Mouse (Mus musculus) hindbrain, embryonic 14.5 days (tissue): Measurements from ENCODE around the gene Socs7. TPM values are rescaled to one million over a fixed set of nuclear protein-coding genes. Genes with fewer than 3 reads are reported as not detected.

Experiments
- ATAC-seq: fragments of 200-750 bp; cut with Nextera tagmentation; 2 replicates; pipeline ENCODE4 v1.8.0; 2017; ENCODE audit warnings: moderate number of reproducible peaks, mild to moderate bottlenecking, moderate TSS enrichment, moderate library complexity; ENCODE audit not compliant: low FRiP score
- DNase-seq: peaks from one replicate; pipeline ENCODE4 v3.0.0-alpha.2; 2015; ENCODE audit warnings: low spot score
- H3K27ac ChIP-seq: fragments of 300-500 bp; sonication (generic); 2 replicates; pipeline ENCODE4 v1.5.1; 2014; ENCODE audit warnings: mild to moderate bottlenecking, moderate library complexity
- H3K27me3 ChIP-seq: fragments of 300-500 bp; sonication (generic); 2 replicates; pipeline ENCODE4 v1.6.1; 2014; ENCODE audit warnings: mild to moderate bottlenecking, low read length, mixed read lengths; ENCODE audit not compliant: control insufficient read depth, insufficient read depth
- H3K36me3 ChIP-seq: fragments of 300-500 bp; sonication (generic); replicated peaks from 2 replicates; pipeline ENCODE4 v1.6.1; 2014; ENCODE audit not compliant: control insufficient read depth, insufficient read depth
- H3K4me1 ChIP-seq: fragments of 300-500 bp; sonication (generic); replicated peaks from 2 replicates; pipeline ENCODE4 v1.6.1; 2014; ENCODE audit warnings: antibody characterized with exemption, low read length, mixed read lengths; ENCODE audit not compliant: control insufficient read depth, insufficient read depth
- H3K4me2 ChIP-seq: fragments of 300-500 bp; sonication (generic); replicated peaks from 2 replicates; pipeline ENCODE4 v1.6.1; 2014; ENCODE audit warnings: mild to moderate bottlenecking, moderate library complexity
- H3K4me3 ChIP-seq: fragments of 300-500 bp; sonication (generic); replicated peaks from 2 replicates; pipeline ENCODE4 v1.5.1; 2014; ENCODE audit warnings: mild to moderate bottlenecking, low read length
- H3K9ac ChIP-seq: fragments of 300-500 bp; sonication (generic); 2 replicates; pipeline ENCODE4 v1.6.1; 2014
- H3K9me3 ChIP-seq: fragments of 300-500 bp; sonication (generic); 2 replicates; pipeline ENCODE4 v1.6.1; 2016; ENCODE audit warnings: low read length; ENCODE audit not compliant: control insufficient read depth
- WGBS: fragments of 180-500 bp; shearing (Covaris S2); extraction: QIAGEN DNeasy Blood & Tissue Kit; methylation state at CpG from one replicate; pipeline ENCODE4 v1.1.7; 2014; 5-methylcytosine and 5-hydroxymethylcytosine counted together
- polyA plus RNA-seq: library from polyadenylated mRNA; unstranded; fragments of >200 nt; fragmentation: Nextera tagmentation; extraction: Ambion mirVana; gene quantifications from 2 replicates; pipeline ENCODE4 v1.2.1, GENCODE M21; 2014

The Socs7 gene
- polyA plus RNA-seq, 1 experiment from 2014 or later = 6.7 TPM

DNA sequence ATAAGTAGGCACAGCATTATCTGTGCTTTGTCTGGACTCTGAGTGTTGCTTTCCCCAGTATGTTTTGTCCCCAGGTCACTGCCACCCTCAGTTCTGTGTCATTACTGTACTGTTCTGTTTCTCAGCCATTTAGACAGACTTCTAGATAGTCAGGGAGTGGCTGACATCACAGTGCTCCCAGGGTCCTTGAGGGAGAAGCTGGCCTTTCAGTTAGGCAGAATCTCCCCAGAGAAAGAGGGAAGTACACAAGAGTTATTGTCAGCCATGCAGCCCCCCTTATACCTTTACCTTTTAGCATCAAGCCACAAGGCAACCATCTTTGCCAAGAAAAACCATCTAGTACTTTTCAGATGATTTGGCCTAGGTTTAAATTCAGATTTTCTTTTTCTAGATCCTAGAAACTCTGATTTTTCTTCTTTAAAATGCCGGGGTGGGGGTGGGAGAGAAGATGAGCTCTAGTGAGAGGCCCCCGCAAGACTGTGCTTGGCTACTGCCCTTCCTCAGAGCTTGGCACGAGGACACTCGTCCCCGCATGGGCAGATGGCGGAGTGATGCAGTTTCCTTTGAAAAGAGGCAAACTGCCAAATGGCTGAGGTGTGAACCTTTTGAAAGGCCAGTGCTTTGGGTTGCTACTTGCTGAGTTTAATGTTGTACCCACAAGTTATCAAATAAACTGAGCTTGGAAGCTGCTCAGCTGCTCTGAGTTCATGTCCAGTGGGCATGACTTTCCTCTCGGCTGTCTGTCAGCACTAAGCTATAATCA is 8.2 kb downstream of the Socs7 start:
- no peak for DNase-seq
- Histone ChIP-seq H3K27ac (no peak overlapping the region), H3K4me1 (peaks cover 21% of the 10 kb centered on the region), H3K27me3 (no peaks in the 10 kb centered on the region), H3K9me3 (no peaks in the 10 kb centered on the region), H3K4me3 (no peak overlapping the region), H3K4me2 (no peak overlapping the region), H3K36me3 (peaks cover 14% of the 10 kb centered on the region), H3K9ac (no peak overlapping the region)
- 55% methylated on average over 7 of the region's 7 CpGs for WGBS
- ATAC-seq = no peak

DNA sequence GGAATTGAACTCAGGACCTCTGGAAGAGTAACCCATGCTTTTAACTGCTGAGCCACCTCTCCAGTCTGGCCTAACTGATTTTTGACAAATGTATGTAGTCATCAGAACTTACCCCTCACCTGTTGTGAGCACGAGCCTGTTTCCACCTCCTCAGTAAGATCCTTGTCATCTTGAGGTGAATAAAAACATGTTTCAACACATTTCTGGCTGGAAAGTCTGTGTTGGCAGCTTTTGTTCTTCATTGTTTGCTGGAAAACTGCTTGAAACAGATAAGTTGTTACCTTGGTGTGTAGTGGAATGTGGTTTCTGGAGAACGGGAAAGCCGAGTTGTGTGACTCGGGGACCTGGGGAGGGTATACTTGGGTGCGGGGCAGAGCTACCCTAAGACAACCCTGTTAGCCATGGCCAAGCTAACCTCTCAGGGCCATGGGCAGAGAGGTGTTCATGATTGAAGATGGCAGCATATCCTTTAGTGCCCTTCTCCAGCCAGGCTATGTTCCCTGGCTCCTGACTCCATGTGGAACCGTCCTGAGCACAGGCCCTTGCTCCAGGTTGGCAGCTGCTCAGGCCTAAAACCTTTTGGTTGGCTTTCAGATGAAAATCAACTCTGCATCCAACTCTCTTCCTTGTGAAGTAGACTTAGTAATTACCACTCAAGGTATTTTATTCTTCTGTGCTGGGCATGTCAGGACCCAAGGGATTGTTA is 10.0 kb downstream of the Socs7 start:
- H3K36me3 ChIP-seq = peaks cover 31% of the 10 kb centered on the region
- no peaks in the 10 kb centered on the region for H3K9me3 ChIP-seq
- H3K4me3 ChIP-seq = no peak overlapping the region
- 0 out of 2 replicates have a peak, but pooled peaks cover 11% of the 10 kb centered on the region for H3K4me1 ChIP-seq
- no peak overlapping the region for H3K9ac ChIP-seq
- H3K27me3 ChIP-seq = no peaks in the 10 kb centered on the region
- ATAC-seq (no peak), DNase-seq (no peak)
- WGBS = 87% methylated on average over 6 of the region's 6 CpGs
- no peak overlapping the region for H3K27ac ChIP-seq
- no peak overlapping the region for H3K4me2 ChIP-seq

DNA sequence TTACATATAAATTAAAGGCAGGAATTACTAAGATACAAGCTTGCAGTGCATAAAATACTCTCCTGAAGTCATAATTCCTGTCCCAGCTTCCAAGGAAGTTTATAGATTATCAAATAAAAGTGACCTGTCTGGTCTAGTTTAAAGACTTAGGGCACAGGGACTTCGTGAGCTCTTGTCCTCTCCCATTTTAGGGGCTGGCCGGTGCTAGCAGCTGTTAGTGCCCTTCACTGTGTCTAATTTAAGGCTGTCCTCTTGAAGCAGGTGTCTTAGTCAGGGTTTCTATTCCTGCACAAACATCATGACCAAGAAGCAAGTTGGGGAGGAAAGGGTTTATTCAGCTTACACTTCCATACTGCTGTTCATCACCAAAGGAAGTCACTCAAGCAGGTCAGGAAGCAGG is 11.1 kb downstream of the Socs7 start:
- DNase-seq (no peak), ATAC-seq (no peak)
- 100% methylated on average over 2 of the region's 2 CpGs for WGBS
- H3K9me3 ChIP-seq = no peaks in the 10 kb centered on the region
- H3K27me3 ChIP-seq = no peaks in the 10 kb centered on the region
- H3K4me2 ChIP-seq = no peak overlapping the region
- no peak overlapping the region for H3K27ac ChIP-seq
- 0 out of 2 replicates have a peak, but pooled peaks cover 11% of the 10 kb centered on the region for H3K4me1 ChIP-seq
- H3K9ac ChIP-seq = no peak overlapping the region
- peaks cover 42% of the 10 kb centered on the region for H3K36me3 ChIP-seq
- H3K4me3 ChIP-seq = no peak overlapping the region

DNA sequence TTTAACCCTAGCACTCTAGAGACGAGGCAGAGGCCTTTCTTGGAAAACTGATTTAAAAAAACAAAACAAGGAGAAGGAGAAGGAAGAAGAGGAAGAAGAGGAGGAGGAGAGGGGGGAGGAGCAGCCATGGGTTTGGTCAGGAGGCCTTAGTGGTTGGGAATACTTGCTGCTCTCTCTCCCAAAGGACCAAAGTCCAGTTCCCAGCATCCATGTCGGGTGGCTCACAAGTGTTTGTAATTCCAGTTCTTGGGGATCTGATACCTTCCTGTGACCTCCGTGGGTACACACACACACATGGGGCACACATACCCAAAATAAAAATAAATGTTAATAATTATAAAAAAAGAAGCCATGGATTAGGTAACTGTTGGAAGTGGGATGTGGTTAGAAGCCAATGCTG is 17.7 kb downstream of the Socs7 start:
- no peak for ATAC-seq
- Histone ChIP-seq H3K27ac (no peak overlapping the region), H3K4me3 (no peak overlapping the region), H3K9me3 (no peaks in the 10 kb centered on the region), H3K27me3 (no peaks in the 10 kb centered on the region), H3K4me1 (no peaks in the 10 kb centered on the region), H3K9ac (no peak overlapping the region), H3K36me3 (peaks cover 90% of the 10 kb centered on the region), H3K4me2 (no peak overlapping the region)
- DNase-seq = no peak
- 90% methylated on average over 3 of the region's 3 CpGs for WGBS

DNA sequence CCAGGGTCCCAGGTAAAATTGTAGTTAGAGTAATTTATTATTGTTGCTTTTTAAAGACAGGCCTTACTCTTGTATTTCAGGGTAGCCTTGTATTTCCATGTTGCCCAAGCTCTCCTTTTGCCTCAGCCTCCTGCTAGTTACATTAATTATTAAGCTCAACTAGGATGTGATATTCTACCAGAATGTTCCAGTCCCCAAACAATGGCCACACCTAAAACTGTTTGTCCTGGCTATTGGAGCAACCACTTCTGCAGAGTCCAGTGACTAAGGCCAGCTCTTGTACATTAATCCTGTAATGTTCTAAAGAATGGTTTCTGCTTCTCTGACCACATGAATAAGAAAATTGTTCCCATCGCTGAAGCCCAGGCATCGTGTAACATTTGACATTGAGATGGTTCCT is 20.7 kb downstream of the Socs7 start:
- no peak overlapping the region for H3K27ac ChIP-seq
- ATAC-seq (no peak), DNase-seq (no peak)
- H3K4me2 ChIP-seq = no peak overlapping the region
- 94% methylated on average over 2 of the region's 2 CpGs for WGBS
- no peak overlapping the region for H3K4me3 ChIP-seq
- no peaks in the 10 kb centered on the region for H3K4me1 ChIP-seq
- no peak overlapping the region for H3K9ac ChIP-seq
- no peaks in the 10 kb centered on the region for H3K9me3 ChIP-seq
- H3K27me3 ChIP-seq = no peaks in the 10 kb centered on the region
- peaks cover 79% of the 10 kb centered on the region for H3K36me3 ChIP-seq

DNA sequence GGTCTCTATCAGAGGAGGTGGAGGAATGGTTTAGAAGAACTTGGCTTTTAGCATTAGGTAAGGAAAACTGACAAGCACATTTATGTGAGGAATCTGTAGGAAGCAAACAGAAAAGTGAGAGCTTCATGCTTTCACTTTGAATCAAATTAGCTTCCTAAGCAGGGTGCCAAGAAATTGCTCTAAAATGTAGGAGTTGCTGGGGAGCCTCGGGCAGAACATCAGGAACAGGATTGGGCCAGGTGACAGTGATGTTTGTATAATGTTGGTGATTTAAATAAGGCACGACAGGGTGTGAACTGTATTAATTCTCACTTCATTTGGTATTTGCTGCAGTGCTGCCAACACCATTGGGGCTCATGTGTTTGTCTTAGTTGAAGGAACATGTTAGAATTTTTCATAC is 21.4 kb downstream of the Socs7 start:
- DNase-seq (no peak), ATAC-seq (no peak)
- no peaks in the 10 kb centered on the region for H3K9me3 ChIP-seq
- no peak overlapping the region for H3K4me2 ChIP-seq
- H3K4me3 ChIP-seq = no peak overlapping the region
- 75% methylated on average over 2 of the region's 2 CpGs for WGBS
- no peak overlapping the region for H3K27ac ChIP-seq
- H3K4me1 ChIP-seq = no peaks in the 10 kb centered on the region
- H3K27me3 ChIP-seq = no peaks in the 10 kb centered on the region
- peaks cover 78% of the 10 kb centered on the region for H3K36me3 ChIP-seq
- no peak overlapping the region for H3K9ac ChIP-seq

DNA sequence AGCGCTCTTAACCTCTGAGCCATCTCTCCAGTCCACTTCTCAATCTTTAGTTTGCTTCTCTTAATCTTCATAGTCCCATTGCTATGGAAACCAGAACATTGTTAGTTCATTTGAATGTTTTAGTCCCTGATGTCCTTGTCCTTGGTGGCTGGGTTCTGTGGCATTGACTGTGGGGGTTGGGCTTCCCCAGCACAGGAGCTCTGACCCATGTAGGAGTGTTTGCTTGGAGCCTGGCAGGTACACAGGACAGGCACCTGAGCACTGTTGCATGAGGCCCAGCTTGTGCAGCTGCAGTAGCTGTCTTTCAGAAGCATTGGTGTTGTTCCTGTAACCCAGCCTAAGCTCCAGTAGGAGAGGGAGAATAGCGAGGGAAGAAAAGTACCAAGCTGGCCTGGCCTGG is 25.5 kb downstream of the Socs7 start:
- ATAC-seq (no peak), DNase-seq (no peak)
- WGBS = 94% methylated on average over 2 of the region's 2 CpGs
- Histone ChIP-seq H3K27me3 (no peaks in the 10 kb centered on the region), H3K4me2 (no peak overlapping the region), H3K4me3 (no peak overlapping the region), H3K27ac (no peak overlapping the region), H3K4me1 (no peaks in the 10 kb centered on the region), H3K9me3 (no peaks in the 10 kb centered on the region), H3K36me3 (peaks cover 85% of the 10 kb centered on the region), H3K9ac (no peak overlapping the region)

DNA sequence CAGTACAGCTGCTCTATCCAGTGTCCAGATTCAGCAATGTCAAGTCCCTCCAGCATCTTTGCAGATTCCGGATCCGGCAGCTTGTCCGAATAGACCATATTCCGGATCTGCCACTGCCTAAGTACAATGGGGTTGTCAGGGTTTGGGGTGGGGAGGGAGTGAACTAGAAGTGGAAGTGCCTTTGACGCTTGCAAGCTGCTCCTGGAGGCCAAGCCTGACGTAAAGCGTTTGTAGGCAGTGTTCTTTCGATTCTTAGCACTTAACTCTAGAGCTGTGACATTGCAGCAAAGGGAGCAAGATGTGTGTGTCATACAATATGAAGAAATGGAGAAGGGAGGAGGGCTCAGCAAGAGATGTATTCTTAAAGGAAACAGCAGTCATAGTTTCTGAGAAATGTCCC is 26.8 kb downstream of the Socs7 start:
- no peak for ATAC-seq

DNA sequence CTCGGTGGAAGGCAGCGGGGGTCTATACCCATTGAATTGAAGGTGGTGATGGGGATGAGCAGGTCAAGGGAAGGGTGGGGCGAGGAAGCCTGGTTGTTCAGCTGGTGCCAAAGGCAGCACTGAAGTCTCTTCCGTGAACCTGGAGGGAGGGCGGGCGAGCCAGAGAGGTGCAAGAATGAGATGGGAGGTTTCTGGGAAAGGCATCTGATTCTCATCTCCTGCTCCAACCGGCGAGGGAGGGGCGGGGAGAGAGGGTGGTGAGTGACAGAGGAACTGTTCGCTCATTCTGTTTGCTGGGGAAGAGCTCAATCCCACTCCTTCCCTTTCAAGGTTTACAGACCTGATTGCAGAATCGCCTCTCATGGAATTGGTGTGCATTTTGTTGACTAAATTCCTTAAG is 31.3 kb downstream of the Socs7 start:
- no peaks in the 10 kb centered on the region for H3K4me1 ChIP-seq
- H3K27ac ChIP-seq = no peak overlapping the region
- no peak overlapping the region for H3K9ac ChIP-seq
- H3K27me3 ChIP-seq = no peaks in the 10 kb centered on the region
- H3K4me2 ChIP-seq = no peak overlapping the region
- no peaks in the 10 kb centered on the region for H3K9me3 ChIP-seq
- H3K4me3 ChIP-seq = no peak overlapping the region
- 74% methylated on average over 11 of the region's 11 CpGs for WGBS
- DNase-seq (no peak), ATAC-seq (no peak)
- peaks cover 81% of the 10 kb centered on the region for H3K36me3 ChIP-seq

More for the DNA sequence above, 26.8 kb downstream of the Socs7 start:
- H3K27me3 ChIP-seq = no peaks in the 10 kb centered on the region
- H3K4me3 ChIP-seq = no peak overlapping the region
- H3K36me3 ChIP-seq = peaks cover 85% of the 10 kb centered on the region
- no peak overlapping the region for H3K9ac ChIP-seq
- H3K9me3 ChIP-seq = no peaks in the 10 kb centered on the region
- no peak overlapping the region for H3K4me2 ChIP-seq
- no peaks in the 10 kb centered on the region for H3K4me1 ChIP-seq
- 90% methylated on average over 8 of the region's 8 CpGs for WGBS
- DNase-seq = no peak
- H3K27ac ChIP-seq = no peak overlapping the region
